Mouse (Mus musculus) spleen, adult 18-20 months (tissue): ENCODE measurements around the gene Grin2c.

Experiments used
- DNase-seq, 2 experiments: peaks; one replicate each; pipeline ENCODE4 v3.0.0; 2022; ENCODE audit warnings: mixed read lengths in 2 of 2

Grin2c gene

GRCm38 (mm10) chr11:115267061-115267883, at the start of gene Grin2c:
TSS of gene Grin2c (minus strand) at chr11:115267243.
- no peak for DNase-seq

DNA sequence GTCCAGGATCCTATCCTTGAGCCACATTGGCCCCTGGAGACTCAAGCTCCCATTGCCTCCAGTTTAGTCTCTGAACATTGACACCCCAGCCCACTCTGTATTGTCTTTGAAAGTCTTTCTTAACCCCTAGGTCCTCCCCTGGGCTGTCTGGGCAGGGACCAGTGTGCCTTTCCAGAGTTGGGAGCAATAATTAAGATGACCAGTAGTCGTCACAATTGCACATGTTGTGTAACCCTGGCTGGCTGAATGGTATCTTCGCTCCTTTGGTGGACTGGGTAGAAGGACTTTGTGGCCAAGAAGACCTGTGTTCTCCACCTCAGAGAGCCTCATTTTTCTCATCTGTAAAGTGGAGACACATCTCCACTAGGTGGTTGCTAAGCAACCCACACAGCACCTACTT, 47.2 kb upstream of the Grin2c start:
- DNase-seq: no peak

DNA sequence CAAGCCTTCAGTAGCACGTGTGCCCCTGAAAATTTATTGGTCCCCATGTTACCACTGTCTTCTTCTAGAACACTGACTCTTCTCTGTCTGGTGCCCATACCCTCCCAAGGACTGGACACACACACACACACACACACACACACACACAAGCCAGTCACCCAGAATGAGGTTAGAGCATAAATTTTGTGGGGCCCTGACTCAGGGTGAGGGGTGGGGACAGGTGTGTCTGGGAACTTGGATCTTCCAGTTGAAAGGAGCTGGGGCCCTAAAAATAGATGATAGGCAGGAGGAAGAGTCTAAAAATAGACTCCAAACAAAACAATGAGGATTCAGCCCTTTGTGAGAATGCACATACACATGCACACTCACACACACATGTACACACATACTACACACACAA, 41.7 kb upstream of the Grin2c start:
- no peak for DNase-seq

GRCm38 (mm10) chr11:115306863-115307262, 39.8 kb upstream of the Grin2c start, which contains the start of gene Otop2:
TSS of gene Otop2 (plus strand) at chr11:115307163.
- no peak for DNase-seq

GRCm38 (mm10) chr11:115303167-115303566, 36.1 kb upstream of the Grin2c start:
- no peak for DNase-seq

GRCm38 (mm10) chr11:115301351-115301750, 34.3 kb upstream of the Grin2c start:
- no peak for DNase-seq

DNA sequence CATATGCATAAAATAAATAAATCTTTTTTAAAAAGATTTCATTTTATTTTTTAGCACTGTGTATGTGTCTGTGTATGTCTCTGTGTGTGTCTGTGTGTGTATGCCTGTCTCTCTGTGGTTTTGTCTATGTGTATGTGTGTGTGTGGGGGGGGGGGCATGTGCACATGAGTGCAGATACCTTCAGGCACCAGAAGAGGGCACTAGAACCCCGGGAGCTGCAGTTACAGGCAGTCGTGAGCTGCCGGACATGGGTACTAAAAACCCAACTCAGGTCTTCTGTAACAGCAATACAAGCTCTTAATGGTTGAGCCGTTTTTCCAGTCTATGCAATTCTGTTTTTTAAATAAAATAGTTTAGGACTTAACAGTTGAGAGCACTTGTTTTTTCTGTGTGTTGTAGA, 33.7 kb upstream of the Grin2c start:
- no peak for DNase-seq

GRCm38 (mm10) chr11:115298160-115298559, 31.1 kb upstream of the Grin2c start:
- DNase-seq: no peak

- peak in 1 of 2 experiments; percentile 25 for DNase-seq
Observed at GRCm38 (mm10) chr11:115297214-115297826, 30.3 kb upstream of the Grin2c start, which contains the start of gene Fads6. TSS of gene Fads6 (minus strand) at chr11:115297663.

DNA sequence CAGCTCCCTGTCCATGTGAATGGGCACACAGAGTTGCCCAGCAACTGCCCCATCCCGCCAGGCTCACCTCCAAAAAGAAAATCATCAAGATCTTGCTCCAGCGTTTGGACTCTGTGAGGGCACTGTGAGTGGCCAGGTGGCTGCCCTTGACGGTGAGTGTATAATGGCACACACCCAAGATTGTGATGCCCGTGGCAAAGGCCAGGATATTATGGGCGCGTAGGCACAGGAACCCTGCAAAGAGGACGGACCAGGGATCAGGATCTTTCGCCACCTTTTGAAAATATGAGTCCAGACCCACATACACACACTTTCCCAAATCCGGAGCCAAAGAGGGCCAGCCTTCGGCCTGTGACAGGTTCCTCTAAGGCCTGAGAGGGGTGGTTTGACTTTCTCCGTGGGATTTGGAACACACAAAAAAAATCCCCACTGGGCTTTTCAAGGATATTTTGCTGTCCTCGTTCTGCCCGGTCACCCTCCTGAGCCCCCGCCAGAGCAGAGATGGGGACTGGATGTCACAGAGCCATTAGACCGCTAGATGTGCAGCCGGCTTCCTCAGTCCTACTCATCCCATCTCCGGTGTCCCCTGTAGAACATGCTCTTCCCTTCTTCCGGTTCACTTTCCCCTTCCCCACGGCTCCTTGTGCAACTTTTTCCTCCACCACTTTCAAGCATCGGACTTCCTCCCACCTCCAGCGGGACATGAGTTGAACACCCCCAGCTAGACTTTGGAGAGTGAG, 29.6 kb upstream of the Grin2c start:
- DNase-seq: no peak

DNA sequence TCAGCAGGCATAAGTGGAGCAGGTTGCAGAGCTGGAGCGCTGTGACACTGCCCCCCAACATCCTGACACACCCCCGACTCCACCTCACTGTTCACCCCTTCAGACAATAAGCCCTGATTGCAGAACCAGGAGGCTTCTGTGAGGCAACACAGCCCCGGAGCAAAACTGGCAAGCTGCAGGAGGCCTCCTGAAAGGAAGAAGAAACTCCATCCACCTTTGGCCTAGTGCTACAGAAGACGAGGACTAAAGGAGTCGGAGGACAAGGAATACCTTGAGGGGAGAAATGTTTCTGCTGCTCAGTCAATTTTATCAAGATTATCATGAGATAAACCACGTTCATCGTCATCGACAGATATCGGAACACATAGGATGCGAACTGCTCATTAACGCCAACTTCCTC, 28.9 kb upstream of the Grin2c start:
- no peak for DNase-seq

DNA sequence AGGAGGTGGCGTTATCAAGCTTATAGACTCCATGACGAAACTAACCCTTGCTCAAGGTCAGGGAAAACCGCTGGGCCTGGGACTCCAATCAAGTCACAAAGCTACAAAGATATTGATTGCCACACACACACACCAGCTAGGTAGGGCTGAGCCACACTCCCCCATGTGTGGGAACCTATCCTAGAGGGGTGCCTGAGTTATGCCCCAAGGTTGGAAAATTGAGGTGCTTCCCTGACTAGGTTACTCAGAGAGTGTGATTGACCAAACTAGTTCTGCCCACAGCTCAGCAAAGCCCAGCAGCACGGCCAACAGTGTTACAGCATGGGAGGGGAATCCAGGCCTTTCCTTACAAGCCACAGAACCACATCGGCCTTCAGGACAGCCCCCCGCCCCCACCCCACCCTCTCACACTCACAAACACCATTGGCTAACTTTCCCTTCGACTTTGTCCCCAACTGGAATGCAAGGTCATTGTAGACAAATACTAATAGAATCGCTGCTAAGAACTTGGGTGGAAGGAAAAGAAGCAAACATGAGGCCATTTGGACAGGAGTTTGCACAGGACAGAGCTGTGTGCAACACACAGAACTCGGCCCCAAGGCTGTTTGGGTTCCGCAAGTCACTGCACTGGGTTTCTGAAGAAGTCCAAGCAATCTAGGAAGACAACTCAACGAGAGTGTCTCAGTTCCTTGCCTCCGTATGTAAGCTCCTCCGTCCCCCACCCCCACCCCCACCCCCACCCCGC, 25.8 kb upstream of the Grin2c start:
- no peak for DNase-seq

DNA sequence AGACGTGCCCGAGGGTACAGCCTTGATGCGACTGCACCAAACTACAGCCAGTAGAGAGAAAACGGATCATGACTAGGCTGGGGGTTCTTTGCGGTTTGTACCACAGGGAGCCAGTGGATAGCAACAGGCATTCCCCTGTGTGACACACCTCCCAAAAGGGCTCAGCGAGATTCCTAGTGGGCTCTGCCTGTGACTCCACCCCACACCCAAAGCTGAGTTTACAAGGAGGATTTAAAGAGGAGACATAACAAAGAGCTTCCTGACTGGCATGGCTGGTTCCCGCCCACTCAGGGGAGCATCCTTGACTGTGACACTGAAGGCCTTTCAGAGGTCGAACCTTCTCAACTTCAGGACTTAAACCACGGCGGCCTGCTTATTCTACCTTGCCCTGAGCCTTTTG, 24.5 kb upstream of the Grin2c start:
- no peak for DNase-seq

GRCm38 (mm10) chr11:115290919-115291318, 23.9 kb upstream of the Grin2c start:
- no peak for DNase-seq

DNA sequence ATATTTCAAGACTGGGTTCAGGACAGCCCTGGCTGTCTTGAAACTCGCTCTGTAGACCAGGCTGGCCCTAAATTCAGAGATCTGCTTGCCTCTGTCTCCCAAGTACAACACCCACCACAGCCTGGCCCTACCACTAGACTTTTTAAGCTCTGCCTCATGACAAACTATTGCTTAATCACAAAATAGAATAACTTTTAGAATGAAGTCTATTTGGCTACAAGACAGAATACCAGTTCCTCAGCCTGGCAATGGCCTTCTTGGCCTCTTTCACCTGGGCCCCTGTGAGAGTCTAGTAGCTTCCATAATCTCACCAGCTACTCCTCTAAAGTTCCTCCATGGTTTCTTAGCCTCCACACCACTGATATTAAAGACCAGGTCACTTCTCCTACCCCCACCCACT, 23.3 kb upstream of the Grin2c start:
- DNase-seq: no peak

- no peak for DNase-seq
Observed at GRCm38 (mm10) chr11:115289885-115290284, 22.8 kb upstream of the Grin2c start.

- no peak for DNase-seq
Observed at GRCm38 (mm10) chr11:115288305-115288704, 21.3 kb upstream of the Grin2c start.

- DNase-seq: no peak
Observed at GRCm38 (mm10) chr11:115287386-115287785, 20.3 kb upstream of the Grin2c start.

- no peak for DNase-seq
Observed at GRCm38 (mm10) chr11:115286201-115286993, 19.4 kb upstream of the Grin2c start.

DNA sequence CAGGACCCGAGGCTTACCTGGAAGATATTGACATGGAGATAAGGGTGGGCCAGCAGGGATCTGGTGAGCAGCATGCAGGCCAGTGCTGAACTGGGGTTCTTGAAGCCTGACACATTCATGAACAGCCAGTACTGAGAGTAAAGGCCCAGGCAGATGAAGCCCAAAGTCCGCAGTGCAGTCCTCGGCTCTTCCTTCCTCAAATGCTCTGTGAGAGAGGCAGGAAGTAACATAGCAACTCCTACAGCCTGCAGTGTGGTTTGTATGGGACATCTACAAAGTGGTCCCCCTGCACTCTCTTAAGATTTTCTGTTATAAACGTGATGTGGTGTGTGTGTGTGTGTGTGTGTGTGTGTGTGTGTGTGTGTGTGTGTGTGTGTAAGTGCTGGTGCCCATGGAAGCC, 18.2 kb upstream of the Grin2c start:
- no peak for DNase-seq

DNA sequence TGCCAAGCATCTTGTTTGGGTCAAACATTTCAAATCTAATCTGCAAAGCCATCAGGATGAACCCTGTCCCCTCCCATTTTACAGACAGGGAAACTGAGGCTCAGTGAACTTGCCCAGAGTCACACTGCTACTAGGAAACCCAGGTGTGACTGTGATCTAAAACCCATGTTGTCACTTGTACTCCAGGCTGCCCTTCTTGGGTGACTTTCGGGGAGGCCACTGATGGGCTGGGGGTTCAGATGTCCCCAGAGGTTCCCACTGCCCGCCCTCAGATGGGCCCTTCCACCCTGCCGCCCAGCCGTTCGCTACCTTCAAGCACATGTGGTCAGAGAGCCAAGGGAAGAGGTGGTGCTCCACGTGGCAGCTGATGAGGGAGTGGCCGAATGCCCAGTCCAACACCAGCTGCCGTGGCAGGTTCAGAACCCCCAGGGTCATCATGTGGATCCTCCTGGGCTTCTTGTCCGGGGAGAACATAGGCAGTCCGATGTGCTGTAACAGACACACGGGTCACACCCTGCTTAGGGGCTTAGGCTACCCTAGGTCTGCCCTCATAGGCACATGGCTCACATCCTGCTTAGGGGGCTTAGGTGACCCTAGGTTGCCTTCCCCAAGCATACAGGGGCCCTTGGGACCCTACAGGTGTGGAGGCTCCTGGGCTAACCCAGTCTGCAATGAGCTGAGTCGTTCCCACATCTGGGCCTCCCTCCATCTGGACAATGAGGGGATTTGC, 17.0 kb upstream of the Grin2c start:
- no peak for DNase-seq

GRCm38 (mm10) chr11:115283486-115283765, 16.4 kb upstream of the Grin2c start:
- no peak for DNase-seq
